Mouse (Mus musculus) NIH3T3 (cell line): ENCODE data around the gene Gys1.
"Not testable (repeated sequence)": the region's sequence is repeated elsewhere in the genome, so short reads cannot be mapped to it uniquely, and the experiment has no call there.

Experiments
- DNase-seq: peaks from one replicate; pipeline ENCODE4 v3.0.0-alpha.2; 2012; ENCODE audit warnings: low read depth

Gys1 gene

GRCm38 (mm10) chr7:45481374-45481927 is 46.8 kb downstream of the Gys1 start, which contains the start of gene Tulp2:
TSS of gene Tulp2 (plus strand) at chr7:45481877.
- DNase-seq: peak; percentile 83

- DNase-seq: no peak
Observed at GRCm38 (mm10) chr7:45482166-45482565, 47.5 kb downstream of the Gys1 start.

GRCm38 (mm10) chr7:45484985-45485384 is 50.3 kb downstream of the Gys1 start:
- not testable (repeated sequence) for DNase-seq

- DNase-seq: no peak
Observed at GRCm38 (mm10) chr7:45486158-45486557, 51.5 kb downstream of the Gys1 start.

GRCm38 (mm10) chr7:45486761-45487415 is 52.2 kb downstream of the Gys1 start, which contains the start of gene Gm45808:
TSS of gene Gm45808 (minus strand) at chr7:45486811.
- no peak for DNase-seq

GRCm38 (mm10) chr7:45487861-45488292 is 53.2 kb downstream of the Gys1 start:
- no peak for DNase-seq

- no peak for DNase-seq
Observed at GRCm38 (mm10) chr7:45488293-45489204, 53.9 kb downstream of the Gys1 start, which contains the start of gene Dhdh. TSS of gene Dhdh (minus strand) at chr7:45488805.

- no peak for DNase-seq
Observed at GRCm38 (mm10) chr7:45489578-45489977, 54.9 kb downstream of the Gys1 start.

- DNase-seq: peak; percentile 85
Observed at GRCm38 (mm10) chr7:45490822-45491221, 56.2 kb downstream of the Gys1 start.

- peak; percentile 42 for DNase-seq
Observed at GRCm38 (mm10) chr7:45491264-45491663, 56.6 kb downstream of the Gys1 start.

GRCm38 (mm10) chr7:45492225-45492844 is 57.7 kb downstream of the Gys1 start:
- DNase-seq: no peak

- no peak for DNase-seq
Observed at GRCm38 (mm10) chr7:45492951-45493350, 58.3 kb downstream of the Gys1 start.

- DNase-seq: no peak
Observed at GRCm38 (mm10) chr7:45494548-45494947, 59.9 kb downstream of the Gys1 start.

- no peak for DNase-seq
Observed at GRCm38 (mm10) chr7:45498427-45498826, 63.8 kb downstream of the Gys1 start.
